Mouse (Mus musculus) right cerebral cortex, adult 18-20 months (tissue): ENCODE measurements at regions not wholly inside any gene's neighbourhood (a gene's known extent, or its start where the extent isn't known, plus 50 kb on each side); places are given as distances from the start of the nearest gene placed in this dataset.
A peak's percentile ranks its signal among the peaks of the same experiment; 100 is the strongest.

Experiments used
- DNase-seq: peaks from one replicate; pipeline ENCODE4 v3.0.0; 2022; ENCODE audit warnings: mixed read lengths

GRCm38 (mm10) chr14:68447240-68447923 lies 846.7 kb downstream of the Synb start:
- no peak for DNase-seq

- DNase-seq = no peak
These were observed 860.8 kb downstream of the Synb start for GRCm38 (mm10) chr14:68433326-68433725.

- DNase-seq = no peak
These were observed 862.0 kb downstream of the Synb start for GRCm38 (mm10) chr14:68432111-68432510.

- no peak for DNase-seq
These were observed 866.9 kb downstream of the Synb start for GRCm38 (mm10) chr14:68427235-68427634.

GRCm38 (mm10) chr14:68392440-68392839 lies 901.7 kb downstream of the Synb start:
- DNase-seq = no peak

- no peak for DNase-seq
These were observed 902.2 kb downstream of the Synb start for GRCm38 (mm10) chr14:68391875-68392274.

- DNase-seq = peak; percentile 69
These were observed 912.4 kb downstream of the Synb start for GRCm38 (mm10) chr14:68381741-68382140.

GRCm38 (mm10) chr14:68367696-68368095 lies 926.4 kb downstream of the Synb start:
- peak; percentile 30 for DNase-seq

GRCm38 (mm10) chr14:68363892-68364291 lies 930.2 kb downstream of the Synb start:
- no peak for DNase-seq

- no peak for DNase-seq
These were observed 932.1 kb downstream of the Synb start for GRCm38 (mm10) chr14:68361998-68362397.

- no peak for DNase-seq
These were observed 932.6 kb downstream of the Synb start for GRCm38 (mm10) chr14:68361481-68361880.

- DNase-seq = no peak
These were observed 937.7 kb downstream of the Synb start for GRCm38 (mm10) chr14:68356396-68356795.

- no peak for DNase-seq
These were observed 938.6 kb downstream of the Synb start for GRCm38 (mm10) chr14:68355462-68355905.

- DNase-seq = no peak
These were observed 948.6 kb downstream of the Synb start for GRCm38 (mm10) chr14:68345527-68345926.

GRCm38 (mm10) chr14:68344715-68345114 lies 949.4 kb downstream of the Synb start:
- DNase-seq = no peak

- DNase-seq = no peak
These were observed 955.7 kb downstream of the Synb start for GRCm38 (mm10) chr14:68338440-68338839.

GRCm38 (mm10) chr14:68325061-68325460 lies 969.0 kb downstream of the Synb start:
- no peak for DNase-seq

GRCm38 (mm10) chr14:68323008-68323407 lies 971.1 kb downstream of the Synb start:
- no peak for DNase-seq

- no peak for DNase-seq
These were observed 986.0 kb downstream of the Synb start for GRCm38 (mm10) chr14:68307973-68308660.

GRCm38 (mm10) chr14:68305166-68305565 lies 988.9 kb downstream of the Synb start:
- no peak for DNase-seq

- no peak for DNase-seq
These were observed 992.4 kb downstream of the Synb start for GRCm38 (mm10) chr14:68301710-68302109.

GRCm38 (mm10) chr14:68285546-68285945 lies 1008.6 kb downstream of the Synb start:
- no peak for DNase-seq

GRCm38 (mm10) chr14:68261436-68261835 lies 1032.7 kb downstream of the Synb start:
- DNase-seq = no peak

- DNase-seq = no peak
These were observed 1047.1 kb downstream of the Synb start for GRCm38 (mm10) chr14:68246966-68247365.
